Mouse (Mus musculus) neural tube, embryonic 14.5 days (tissue): ENCODE data around the gene H2-T3. TPM values are rescaled to one million over a fixed set of nuclear protein-coding genes. Genes with fewer than 3 reads are reported as not detected.
"Not testable (repeated sequence)": the region's sequence is repeated elsewhere in the genome, so short reads cannot be mapped to it uniquely, and the experiment has no call there.

Experiments
- ATAC-seq: fragments of 200-750 bp; cut with Nextera tagmentation; 2 replicates; pipeline ENCODE4 v1.8.0; 2017; ENCODE audit warnings: low read depth, mild to moderate bottlenecking, moderate TSS enrichment, moderate library complexity
- H3K27ac ChIP-seq: fragments of 300-500 bp; sonication (generic); 2 replicates; pipeline ENCODE4 v1.5.1; 2014; ENCODE audit warnings: low read depth, mild to moderate bottlenecking, control low read depth, low read length, moderate library complexity, mixed read lengths
- H3K27me3 ChIP-seq: fragments of 300-500 bp; sonication (generic); 2 replicates; pipeline ENCODE4 v1.6.1; 2014; ENCODE audit warnings: low read length; ENCODE audit not compliant: control insufficient read depth, insufficient read depth
- H3K36me3 ChIP-seq: fragments of 300-500 bp; sonication (generic); 2 replicates; pipeline ENCODE4 v1.6.1; 2014; ENCODE audit warnings: low read length, mixed read lengths; ENCODE audit not compliant: control insufficient read depth, insufficient read depth
- H3K4me1 ChIP-seq: fragments of 300-500 bp; sonication (generic); 2 replicates; pipeline ENCODE4 v1.6.1; 2014; ENCODE audit warnings: low read length; ENCODE audit not compliant: control insufficient read depth, insufficient read depth
- H3K4me2 ChIP-seq: fragments of 300-500 bp; sonication (generic); 2 replicates; pipeline ENCODE4 v1.6.1; 2014; ENCODE audit warnings: mild to moderate bottlenecking, low read depth, low read length, control low read depth
- H3K4me3 ChIP-seq: fragments of 300-500 bp; sonication (generic); 2 replicates; pipeline ENCODE4 v1.5.1; 2014; ENCODE audit warnings: low read depth, low read length, control low read depth, mixed read lengths
- H3K9ac ChIP-seq: fragments of 300-500 bp; sonication (generic); replicated peaks from 2 replicates; pipeline ENCODE4 v1.6.1; 2014; ENCODE audit warnings: low read depth, mild to moderate bottlenecking, control low read depth, low read length, mixed read lengths
- H3K9me3 ChIP-seq: fragments of 300-500 bp; sonication (generic); 2 replicates; pipeline ENCODE4 v1.6.1; 2016; ENCODE audit warnings: low read length; ENCODE audit not compliant: control insufficient read depth
- WGBS: fragments of 180-500 bp; shearing (Covaris S2); extraction: QIAGEN DNeasy Blood & Tissue Kit; methylation state at CpG from one replicate; pipeline ENCODE4 v1.1.7; 2014; 5-methylcytosine and 5-hydroxymethylcytosine counted together
- polyA plus RNA-seq: library from polyadenylated mRNA; unstranded; fragments of >200 nt; fragmentation: Nextera tagmentation; extraction: Ambion mirVana; gene quantifications from 2 replicates; pipeline ENCODE4 v1.2.1, GENCODE M21; 2014

H2-T3 gene
- polyA plus RNA-seq, 1 experiment from 2014 or later = not detected

DNA sequence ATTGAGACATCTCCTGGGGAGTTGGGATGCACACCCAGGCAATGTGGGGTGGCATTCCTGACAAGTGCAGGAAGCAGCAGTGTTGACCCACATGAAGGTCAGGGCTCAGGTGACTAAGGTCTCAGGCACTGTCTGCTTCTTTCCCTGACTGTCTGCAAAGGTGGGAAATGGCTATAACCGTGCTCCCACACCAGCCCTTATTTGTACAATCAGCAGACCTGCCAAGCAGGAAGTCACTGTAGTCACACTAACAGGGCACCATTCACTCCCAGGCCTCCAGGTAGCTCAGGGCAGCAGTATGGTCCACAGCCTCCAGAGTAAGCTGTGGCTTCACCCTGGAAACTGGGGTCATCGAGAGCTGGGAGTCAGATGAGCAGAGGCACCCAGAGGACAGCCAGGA, 2.3 kb upstream of the H2-T3 start:
- Histone ChIP-seq H3K4me3 (no peak overlapping the region), H3K36me3 (no peaks in the 10 kb centered on the region), H3K27me3 (no peaks in the 10 kb centered on the region), H3K4me2 (no peak overlapping the region), H3K9me3 (no peaks in the 10 kb centered on the region), H3K9ac (no peak overlapping the region), H3K27ac (no peak overlapping the region), H3K4me1 (no peaks in the 10 kb centered on the region)
- ATAC-seq = no peak
- WGBS = 71% methylated on average over 2 of the region's 2 CpGs

DNA sequence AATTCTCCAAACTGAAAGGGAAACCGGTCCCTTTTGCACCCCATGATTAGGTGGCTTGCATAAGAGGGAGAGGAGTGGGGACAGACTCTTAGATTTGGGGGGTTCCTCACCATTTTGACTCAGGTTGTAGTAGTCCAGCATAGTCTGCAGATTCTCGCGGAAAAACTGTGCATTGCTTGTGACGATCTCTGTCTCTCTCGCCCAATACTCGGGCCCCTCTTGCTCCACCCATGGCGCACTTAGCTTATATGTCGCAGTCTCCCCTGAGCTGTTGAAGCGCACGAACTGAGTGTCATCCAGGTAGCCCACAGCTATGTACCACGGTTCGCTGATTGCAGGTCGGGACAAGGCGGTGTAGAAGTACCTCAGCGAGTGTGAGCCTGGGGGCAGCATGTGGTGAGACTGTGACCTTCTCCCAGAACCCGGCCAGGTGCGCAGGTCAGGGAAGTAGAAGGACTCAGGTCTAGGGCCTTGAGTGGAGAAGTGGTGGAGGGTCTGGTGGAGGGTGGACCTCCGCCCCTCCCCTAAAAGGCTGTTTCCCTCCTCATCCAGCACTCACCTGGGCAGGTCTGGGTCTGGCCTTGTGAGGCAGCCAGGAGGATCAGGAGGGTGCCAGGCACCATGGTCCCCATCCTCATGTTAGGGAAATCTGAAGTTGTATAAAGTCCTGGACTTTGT, 457 bp downstream of the H2-T3 start:
- H3K36me3 ChIP-seq = no peaks in the 10 kb centered on the region
- H3K4me2 ChIP-seq = no peak overlapping the region
- no peak overlapping the region for H3K4me3 ChIP-seq
- no peak overlapping the region for H3K9ac ChIP-seq
- H3K9me3 ChIP-seq = no peaks in the 10 kb centered on the region
- WGBS = 34% methylated on average over 18 of the region's 18 CpGs
- ATAC-seq = no peak
- no peaks in the 10 kb centered on the region for H3K4me1 ChIP-seq
- H3K27me3 ChIP-seq = no peaks in the 10 kb centered on the region
- no peak overlapping the region for H3K27ac ChIP-seq

DNA sequence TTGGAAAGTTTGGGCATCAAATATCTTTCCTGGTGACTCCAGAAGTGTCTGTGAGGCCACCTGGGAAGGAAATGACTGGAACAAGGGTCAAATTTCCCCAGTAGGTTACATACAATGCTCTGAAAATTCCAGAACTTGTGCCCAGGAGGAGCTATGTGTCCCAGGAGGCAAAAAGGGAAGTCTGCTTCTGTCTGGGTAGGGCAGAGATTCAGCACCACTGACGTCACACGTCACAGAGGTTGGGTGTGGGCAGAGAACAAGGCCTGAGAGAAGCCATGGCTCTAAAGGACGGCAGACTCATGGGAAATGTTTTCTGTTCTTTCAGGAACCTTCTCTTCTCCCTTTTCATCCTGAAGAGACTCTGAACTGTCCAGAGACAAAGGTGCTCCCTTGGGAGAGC, 2.5 kb downstream of the H2-T3 start:
- H3K27me3 ChIP-seq = no peaks in the 10 kb centered on the region
- no peaks in the 10 kb centered on the region for H3K9me3 ChIP-seq
- H3K4me3 ChIP-seq = no peak overlapping the region
- no peaks in the 10 kb centered on the region for H3K36me3 ChIP-seq
- ATAC-seq = no peak
- no peaks in the 10 kb centered on the region for H3K4me1 ChIP-seq
- no peak overlapping the region for H3K27ac ChIP-seq
- 71% methylated on average over 3 of the region's 3 CpGs for WGBS
- no peak overlapping the region for H3K9ac ChIP-seq
- no peak overlapping the region for H3K4me2 ChIP-seq

DNA sequence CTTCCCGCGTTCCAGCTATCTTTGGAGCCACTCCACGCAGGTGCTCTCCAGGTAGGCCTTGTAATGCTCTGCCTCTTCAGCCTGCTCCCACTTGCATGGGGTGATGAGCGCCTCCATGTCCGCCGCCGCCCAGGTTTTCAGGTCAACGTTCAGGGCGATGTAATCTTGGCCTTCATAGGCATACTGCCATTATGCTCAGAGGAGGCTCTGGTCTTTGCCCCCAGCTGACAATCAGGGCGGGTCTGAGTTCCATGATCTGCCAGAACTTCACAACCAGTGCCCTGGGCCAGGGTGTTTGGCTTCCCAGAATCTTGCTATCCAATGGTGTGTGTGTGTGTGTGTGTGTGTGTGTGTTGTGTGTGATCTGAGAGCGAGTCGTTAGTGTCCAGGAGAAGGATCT, 7.9 kb downstream of the H2-T3 start:
- Histone ChIP-seq H3K27ac (no peak overlapping the region), H3K27me3 (peaks cover 4% of the 10 kb centered on the region), H3K4me1 (no peaks in the 10 kb centered on the region), H3K4me2 (no peak overlapping the region), H3K36me3 (no peaks in the 10 kb centered on the region), H3K4me3 (no peak overlapping the region), H3K9me3 (no peaks in the 10 kb centered on the region), H3K9ac (no peak overlapping the region)
- WGBS = 71% methylated on average over 12 of the region's 12 CpGs
- no peak for ATAC-seq

DNA sequence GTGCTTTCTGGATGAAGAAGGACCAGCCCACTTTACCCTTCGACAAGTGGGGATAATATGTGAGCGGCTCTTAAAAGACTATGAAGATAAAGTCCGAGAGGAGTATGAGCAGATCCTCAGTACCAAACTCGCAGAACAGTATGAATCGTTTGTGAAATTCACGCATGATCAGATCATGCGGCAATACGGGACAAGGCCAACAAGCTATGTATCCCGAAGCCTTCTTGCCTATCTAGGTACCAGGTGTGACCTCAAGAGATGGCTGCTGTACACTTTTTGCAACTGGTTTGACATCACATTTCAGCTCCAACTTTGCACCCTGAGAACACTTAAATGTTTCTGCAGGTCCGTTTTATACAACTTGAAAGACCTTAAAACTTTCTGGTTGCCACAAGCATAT, 10.6 kb downstream of the H2-T3 start:
- ATAC-seq, H3K9me3 ChIP-seq, H3K4me3 ChIP-seq, H3K9ac ChIP-seq, H3K27me3 ChIP-seq, H3K4me2 ChIP-seq, H3K4me1 ChIP-seq, H3K27ac ChIP-seq, H3K36me3 ChIP-seq: not testable (repeated sequence)
- 13% methylated on average over 10 of the region's 10 CpGs for WGBS

DNA sequence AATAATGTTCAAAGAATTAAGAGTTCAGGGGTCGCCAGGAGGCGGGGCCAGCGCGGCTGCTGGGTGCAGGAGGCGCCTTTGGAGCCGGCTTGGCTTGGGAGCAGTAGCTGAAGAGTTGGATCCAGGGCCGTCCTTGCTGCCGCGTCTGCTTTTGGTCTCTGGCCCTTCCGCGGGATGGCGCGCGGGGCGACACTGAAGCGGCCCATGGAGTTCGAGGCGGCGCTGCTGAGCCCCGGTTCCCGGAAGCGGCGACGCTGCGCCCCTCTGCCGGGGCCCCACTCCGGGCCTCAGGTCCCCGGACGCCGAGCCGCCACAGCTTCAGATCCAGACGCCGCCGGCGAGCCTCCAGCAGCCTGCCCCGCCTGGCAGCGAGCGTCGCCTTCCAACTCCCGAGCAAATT, 11.1 kb downstream of the H2-T3 start:
- not testable (repeated sequence) for H3K36me3 ChIP-seq, ATAC-seq, H3K27ac ChIP-seq, H3K9ac ChIP-seq, H3K4me1 ChIP-seq, H3K9me3 ChIP-seq, H3K27me3 ChIP-seq
- under 1% methylated on average over 39 of the region's 40 CpGs for WGBS
- Histone ChIP-seq H3K4me2 (peak overlapping the region; percentile 36), H3K4me3 (peak overlapping the region; percentile 17)

DNA sequence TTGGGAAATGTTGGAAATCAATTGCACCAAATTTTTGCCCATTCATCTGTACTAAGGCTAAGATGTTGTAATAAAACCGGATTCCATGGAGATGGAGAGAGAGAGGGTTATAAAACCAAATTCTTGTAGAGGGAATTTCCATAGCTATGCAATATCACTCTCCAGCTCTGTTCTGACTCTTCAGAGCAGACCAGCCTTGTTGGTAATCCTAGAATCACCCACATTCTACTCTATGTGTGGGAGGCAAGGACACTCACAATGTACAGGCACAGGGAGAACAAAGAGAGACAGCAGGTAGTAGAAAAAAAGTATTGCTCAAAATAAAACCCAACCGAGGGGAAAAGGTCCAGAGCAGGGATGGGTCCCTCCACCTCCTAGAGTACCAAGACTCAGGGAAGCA, 14.0 kb downstream of the H2-T3 start:
- not testable (repeated sequence) for H3K4me3 ChIP-seq, H3K27ac ChIP-seq
- WGBS = no CpG with 5 or more reads among the region's 2 CpGs

GRCm38 (mm10) chr17:36170287-36170814, 19.7 kb downstream of the H2-T3 start:
- H3K9me3 ChIP-seq = no peaks in the 10 kb centered on the region
- no peak for ATAC-seq
- H3K4me3 ChIP-seq = no peak overlapping the region
- WGBS = 57% methylated on average over 1 of the region's 1 CpGs
- H3K9ac ChIP-seq = no peak overlapping the region
- no peak overlapping the region for H3K4me2 ChIP-seq
- H3K36me3 ChIP-seq = no peaks in the 10 kb centered on the region
- peaks cover 12% of the 10 kb centered on the region for H3K27me3 ChIP-seq
- H3K4me1 ChIP-seq = no peaks in the 10 kb centered on the region
- no peak overlapping the region for H3K27ac ChIP-seq

More for the DNA sequence above, 14.0 kb downstream of the H2-T3 start:
- not testable (repeated sequence) for H3K9me3 ChIP-seq, H3K4me1 ChIP-seq, ATAC-seq, H3K9ac ChIP-seq, H3K4me2 ChIP-seq, H3K36me3 ChIP-seq, H3K27me3 ChIP-seq

DNA sequence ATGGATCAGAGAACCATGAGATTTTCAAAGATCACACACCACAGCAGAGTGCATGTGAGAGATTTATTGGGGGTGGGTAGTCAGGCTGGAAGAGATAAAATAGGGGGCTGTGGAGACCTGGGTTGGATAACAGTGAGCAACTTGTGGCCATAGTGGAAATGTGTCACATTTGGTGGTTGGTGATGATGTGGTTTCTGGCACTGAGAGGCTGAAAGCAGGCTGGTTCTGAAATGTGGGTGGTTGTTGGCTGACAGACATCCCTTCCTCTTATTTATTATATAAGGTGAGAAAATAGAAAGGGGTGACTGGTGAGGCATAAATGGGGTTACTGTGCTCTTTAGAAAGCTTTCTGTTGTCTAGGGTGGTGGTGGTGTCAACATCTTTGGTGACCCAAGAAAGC, 20.3 kb downstream of the H2-T3 start:
- Histone ChIP-seq H3K4me3 (no peak overlapping the region), H3K9me3 (no peaks in the 10 kb centered on the region), H3K9ac (no peak overlapping the region), H3K27ac (no peak overlapping the region), H3K36me3 (no peaks in the 10 kb centered on the region), H3K27me3 (peaks cover 16% of the 10 kb centered on the region), H3K4me1 (no peaks in the 10 kb centered on the region), H3K4me2 (no peak overlapping the region)
- no peak for ATAC-seq
